ENCODE assay signal across 22 mouse cellular contexts in the genomic region with DNA sequence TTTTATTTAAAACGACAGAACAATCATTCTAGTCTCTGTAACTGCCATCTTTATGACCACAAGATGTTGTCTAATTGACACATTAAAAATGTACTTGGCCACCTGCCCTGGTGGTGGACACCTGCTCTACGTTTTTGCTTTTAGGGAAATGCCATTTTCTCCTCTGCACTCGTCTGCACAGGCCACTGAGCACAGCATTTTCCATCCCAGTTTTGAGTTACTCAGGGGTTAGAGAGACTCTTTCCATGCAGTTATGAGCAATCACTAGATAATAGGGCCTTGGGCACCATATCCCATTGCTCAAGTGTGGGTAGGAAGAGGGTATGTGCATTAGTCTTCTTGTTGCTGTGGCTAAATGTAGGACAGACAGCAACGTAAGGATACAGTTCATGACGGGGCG. TPM values are rescaled to one million over a fixed set of nuclear protein-coding genes. Genes with fewer than 3 reads are reported as not detected.
A peak's percentile ranks its signal among the peaks of the same experiment; 100 is the strongest.
DNase-seq lines count a peak whose midpoint lies in the region; ATAC-seq and TF ChIP-seq lines count a peak whose summit lies in the region.
"Had no signal": no experiment of that assay in that cellular context is flagged by ENCODE, and none has a peak within 500 bp of the region (broad histone marks: within the 10 kb centered on the region; RNA-seq: fewer than 3 reads in every experiment).

No protein-coding gene starts in this region.

- TF ChIP-seq CTCF in CH12.LX (conservative IDR thresholded peaks at IDR 0.05 in 1 of 2, IDR thresholded peaks at IDR 0.05 in 1 of 2; ENCODE audit: low read depth in 2 of 2, low read length in 2 of 2): no peak

- intact Hi-C loops in heart, postnatal 14 days (cut with DNase I): no loop called here

- no peaks in the 10 kb centered on the region for H3K9me3 ChIP-seq in megakaryocyte, embryonic 14.5 days
- no peaks in the 10 kb centered on the region for H3K9me3 ChIP-seq in CH12.LX (replicated peaks; ENCODE audit: low read length)
- H3K9me3 ChIP-seq: embryonic facial prominence, embryonic 10.5 days; embryonic facial prominence, embryonic 12.5 days; forebrain, embryonic 15.5 days had no signal

- peak; percentile 75 for DNase-seq in heart, adult 11 months
- no peak for DNase-seq in heart, postnatal 14 days
- peak; percentile 16 for DNase-seq in A20 (ENCODE audit: low read depth, low spot score)
- peak; percentile 62 for DNase-seq in CH12.LX (ENCODE audit: extremely low read depth)
- no peak for DNase-seq in embryo, embryonic 10.5 days (ENCODE audit: low spot score)
- DNase-seq: adrenal gland, adult 2 months; adrenal gland, postnatal 10 days; adrenal gland, postnatal 25 days; B cell, adult 2 months; cerebellum, adult 11 months; cerebellum, adult 18-20 months; cerebellum, adult 8-10 months; cerebellum, adult 9-11 months; cerebellum, postnatal 14 days; cerebellum, postnatal 36 days; forebrain, postnatal 0 days had no signal

- no peak for TF ChIP-seq RAD21 in CH12.LX (IDR thresholded peaks at IDR 0.05; ENCODE audit: low read depth, low read length)

- no peak overlapping the region; the same call in 1 of the 2 replicates for H3K27ac ChIP-seq in CH12.LX (ENCODE audit: insufficient read depth, low read depth)
- H3K27ac ChIP-seq: embryonic facial prominence, embryonic 10.5 days; embryonic facial prominence, embryonic 12.5 days; forebrain, embryonic 15.5 days had no signal

- peak overlapping the region; percentile 42 for H3K4me3 ChIP-seq in megakaryocyte, embryonic 14.5 days (replicated peaks)
- H3K4me3 ChIP-seq in CH12.LX (replicated peaks in 1 of 3; ENCODE audit: low read depth in 2 of 3, low read length in 2 of 3, poor library complexity in 1 of 3): no peak overlapping the region
- H3K4me3 ChIP-seq: embryonic facial prominence, embryonic 10.5 days; embryonic facial prominence, embryonic 12.5 days; forebrain, embryonic 15.5 days had no signal

- dilution Hi-C loops in CH12.LX (cut with MboI; ENCODE audit: extremely low pct_ligation_motif_present, extremely low pct_unique_long_range_greater_than_20kb, low sequenced_read_pairs): no loop called here

- TF ChIP-seq EP300 in CH12.LX (IDR thresholded peaks at IDR 0.05; ENCODE audit: low read length): peak; percentile 80

- H3K4me2 ChIP-seq in CH12.LX (ENCODE audit: insufficient read depth, low read depth, poor library complexity, severe bottlenecking): no peak overlapping the region
- H3K4me2 ChIP-seq: embryonic facial prominence, embryonic 12.5 days; forebrain, embryonic 15.5 days had no signal

- no peaks in the 10 kb centered on the region for H3K79me2 ChIP-seq in CH12.LX (replicated peaks; ENCODE audit: control insufficient read depth, extremely low read depth, insufficient read depth, poor library complexity, severe bottlenecking)

- in situ Hi-C loops in CH12.LX (cut with MboI; ENCODE audit: low pct_ligation_motif_present, low pct_unique_long_range_greater_than_20kb, low sequenced_read_pairs): no loop called here

- TF ChIP-seq POLR2A in CH12.LX (IDR thresholded peaks at IDR 0.05; ENCODE audit: low read depth, low read length): no peak

- no peak overlapping the region for H3K9ac ChIP-seq in CH12.LX (ENCODE audit: insufficient read depth, low read depth)
- H3K9ac ChIP-seq: embryonic facial prominence, embryonic 12.5 days; forebrain, embryonic 15.5 days; forebrain, postnatal 0 days had no signal

- no peaks in the 10 kb centered on the region for H3K36me3 ChIP-seq in megakaryocyte, embryonic 14.5 days (replicated peaks; ENCODE audit: low read length)
- no peaks in the 10 kb centered on the region for H3K36me3 ChIP-seq in CH12.LX (replicated peaks in 1 of 2; ENCODE audit: control insufficient read depth in 1 of 2, insufficient read depth in 1 of 2, low read length in 1 of 2)
- H3K36me3 ChIP-seq: embryonic facial prominence, embryonic 10.5 days; embryonic facial prominence, embryonic 12.5 days; forebrain, embryonic 15.5 days had no signal

- ATAC-seq in megakaryocyte, adult 5-6 weeks (ENCODE audit: poor library complexity, severe bottlenecking): no peak
- ATAC-seq: CD4-positive, CD25-positive, alpha-beta regulatory T cell, adult 4 months; forebrain, embryonic 15.5 days; forebrain, postnatal 0 days had no signal

- no peaks in the 10 kb centered on the region for H3K4me1 ChIP-seq in megakaryocyte, embryonic 14.5 days
- peaks cover 10 to 16% of the 10 kb centered on the region in 2 experiments for H3K4me1 ChIP-seq in CH12.LX (ENCODE audit: control insufficient read depth in 1 of 2, insufficient read depth in 2 of 2)
- H3K4me1 ChIP-seq: embryonic facial prominence, embryonic 12.5 days had no signal

- H3K27me3 ChIP-seq in megakaryocyte, embryonic 14.5 days (replicated peaks): peaks cover 4% of the 10 kb centered on the region
- no peaks in the 10 kb centered on the region for H3K27me3 ChIP-seq in CH12.LX (replicated peaks)
- H3K27me3 ChIP-seq: embryonic facial prominence, embryonic 12.5 days; forebrain, embryonic 15.5 days had no signal

TF ChIP-seq in CH12.LX, 34 proteins besides CTCF, POLR2A, EP300 and RAD21:
- 0 out of 2 replicates have a peak, but pooled peaks have one; percentile 18 for TF ChIP-seq TCF12 (IDR thresholded peaks at IDR 0.05; ENCODE audit: low read depth, low read length)
- TF ChIP-seq IRF4 (IDR thresholded peaks at IDR 0.05; ENCODE audit: low read depth, low read length): 0 out of 2 replicates have a peak, but pooled peaks have one; percentile 12
- no peak for TF ChIP-seq MAZ (IDR thresholded peaks at IDR 0.05; ENCODE audit: low read depth, low read length)
- TF ChIP-seq ETS1 (conservative IDR thresholded peaks at IDR 0.05; ENCODE audit: low read depth, low read length): peak; percentile 23; the same call in 1 of the 2 replicates

RNA-seq across cellular contexts. Expression of gene Atrnl1, which starts 41.8 kb away (rescaled TPM):
- 10 to 100 TPM; 19.2 to 21.5 TPM for total RNA-seq in heart, postnatal 14 days (2021)
- 0.25 TPM in 1 of 2 replicates, not detected in the other for polyA plus RNA-seq in megakaryocyte, embryonic 14.5 days (2012; ENCODE audit: insufficient read depth, low replicate concordance)
- total RNA-seq in megakaryocyte, adult 5-6 weeks (2015): 29.6 and 30.8 TPM in 2 replicates
- 39.2 and 47.4 TPM in 2 replicates for total RNA-seq in megakaryocyte, adult 5-6 weeks (2017)
- total RNA-seq in CH12.LX (2012; rRNA removed) (1.5 and 1.9 TPM in 2 replicates), CH12.LX (2014; rRNA removed) (1.9 and 2.1 TPM in 2 replicates)
- polyA plus RNA-seq in CH12.LX (2012; ENCODE audit: insufficient read length, low read depth): 1.7 and 1.9 TPM in 2 replicates

Comparison
In these comparisons a context has a peak if more than half of its experiments do, and no peak if none do; other contexts are left out.
1. DNase-seq: peak in heart, adult 11 months (single experiment), A20 (single experiment) and CH12.LX (single experiment); none in heart, postnatal 14 days (0 of 2) and embryo, embryonic 10.5 days (single experiment).
2. RNA of gene Atrnl1, which starts 41.8 kb away (total RNA-seq): 29.6 to 47.4 TPM in megakaryocyte, adult 5-6 weeks and 19.2 to 21.5 TPM in heart, postnatal 14 days; 1.5 to 2.1 TPM in CH12.LX; every median in the first group is over 4 times any median in the second.